Mouse (Mus musculus): ENCODE measurements around the gene Spic.

- TF ChIP-seq EP300 (IDR thresholded peaks at IDR 0.05; ENCODE audit: insufficient read depth, low read depth, low read length) (no peak), POLR2A (IDR thresholded peaks at IDR 0.05; ENCODE audit: insufficient read depth, low read length) (peak; percentile 82)
Measured at GRCm38 (mm10) chr10:88730571-88731495, 46.0 kb upstream of the Spic start, which contains the start of gene Arl1.

Measured in ES-Bruce4 (cell line).